Mouse (Mus musculus) forebrain, postnatal 0 days (tissue): Measurements from ENCODE around the gene Rad51b. TPM values are rescaled to one million over a fixed set of nuclear protein-coding genes. Genes with fewer than 3 reads are reported as not detected.

ENCODE experiments used
- ATAC-seq: fragments of 200-750 bp; cut with Nextera tagmentation; 2 replicates; pipeline ENCODE4 v1.8.0; 2017; ENCODE audit warnings: mild to moderate bottlenecking, moderate library complexity
- DNase-seq: peaks from one replicate; pipeline ENCODE4 v3.0.0-alpha.2; 2015
- H3K27ac ChIP-seq: fragments of 300-500 bp; sonication (generic); 2 replicates; pipeline ENCODE4 v1.5.1; 2014; ENCODE audit warnings: low read depth, mild to moderate bottlenecking, antibody characterized with exemption, low read length, moderate library complexity, mixed read lengths
- H3K27me3 ChIP-seq: fragments of 300-500 bp; sonication (generic); 2 replicates; pipeline ENCODE4 v1.6.1; 2014; ENCODE audit warnings: mild to moderate bottlenecking, low read length, mixed read lengths; ENCODE audit not compliant: insufficient read depth
- H3K36me3 ChIP-seq: fragments of 300-500 bp; sonication (generic); 2 replicates; pipeline ENCODE4 v1.6.1; 2014; ENCODE audit warnings: mild to moderate bottlenecking, moderate library complexity; ENCODE audit not compliant: insufficient read depth
- H3K4me1 ChIP-seq: fragments of 300-500 bp; sonication (generic); 2 replicates; pipeline ENCODE4 v1.6.1; 2014; ENCODE audit warnings: antibody characterized with exemption; ENCODE audit not compliant: insufficient read depth
- H3K4me2 ChIP-seq: fragments of 300-500 bp; sonication (generic); 2 replicates; pipeline ENCODE4 v1.6.1; 2014; ENCODE audit warnings: low read depth, mild to moderate bottlenecking, moderate library complexity
- H3K4me3 ChIP-seq: fragments of 300-500 bp; sonication (generic); 2 replicates; pipeline ENCODE4 v1.5.1; 2014; ENCODE audit warnings: low read depth, low read length, mixed read lengths
- H3K9ac ChIP-seq: fragments of 300-500 bp; sonication (generic); 2 replicates; pipeline ENCODE4 v1.6.1; 2014; ENCODE audit warnings: mild to moderate bottlenecking
- H3K9me3 ChIP-seq: fragments of 300-500 bp; sonication (generic); 2 replicates; pipeline ENCODE4 v1.6.1; 2016; ENCODE audit warnings: low read length
- CTCF ChIP-seq: sonication (generic); IDR thresholded peaks from 2 replicates; pipeline ENCODE4 v1.5.1; 2016; ENCODE audit warnings: antibody characterized with exemption, control low read depth, low read depth
- WGBS: fragments of 180-500 bp; shearing (Covaris S2); extraction: QIAGEN DNeasy Blood & Tissue Kit; methylation state at CpG from one replicate; pipeline ENCODE4 v1.1.7; 2014; 5-methylcytosine and 5-hydroxymethylcytosine counted together
- polyA plus RNA-seq: library from polyadenylated mRNA; unstranded; fragments of >200 nt; fragmentation: Nextera tagmentation; extraction: Ambion mirVana; gene quantifications from 2 replicates; pipeline ENCODE4 v1.2.1, GENCODE M21; 2015
- total RNA-seq: library from RNA; depleted of rRNA; stranded (reverse); fragments of >200 nt; gene quantifications from 2 replicates; pipeline ENCODE4 v1.2.3, GENCODE M21; 2014; rRNA removed

Gene Rad51b
- total RNA-seq (0.23 and 0.62 TPM in 2 replicates), polyA plus RNA-seq (0.72 and 1.1 TPM in 2 replicates)

DNA sequence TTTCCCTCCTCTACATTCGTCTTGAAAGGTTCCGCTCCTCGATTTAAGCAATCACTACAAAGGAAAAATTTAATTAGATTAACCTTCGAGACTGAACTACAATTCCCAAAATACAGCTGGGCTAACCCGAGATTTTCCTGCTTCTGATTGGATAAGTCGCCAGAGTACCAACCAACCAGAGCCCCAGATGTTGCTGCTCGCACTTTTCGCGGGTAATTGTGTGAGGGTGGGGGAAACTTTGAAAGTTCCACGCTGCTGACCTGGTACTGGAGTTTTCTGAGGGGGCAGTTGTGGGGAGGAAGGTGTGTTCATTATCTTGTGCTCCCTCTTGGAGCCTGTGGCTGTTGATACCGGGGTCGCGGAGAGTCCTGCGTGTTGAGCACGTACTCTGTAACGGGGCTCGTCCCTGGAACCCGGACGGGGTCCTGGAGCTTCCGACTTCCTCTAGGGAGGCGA lies at the start of gene Rad51b:
Gene Rad51b (plus strand): TSS at position 162 of the 456 bp plus-strand sequence.
- H3K4me1 ChIP-seq, result peaks cover 3% of the 10 kb centered on the region; the same call in 1 of the 2 replicates
- peak within 1 kb of the TSS; percentile 61 for H3K4me3 ChIP-seq
- no peak for TF ChIP-seq CTCF
- DNase-seq (peak; percentile 88), ATAC-seq (peak; percentile 86)
- H3K27ac ChIP-seq, result peak within 1 kb of the TSS; percentile 54; the same call in 1 of the 2 replicates
- H3K9me3 ChIP-seq, result no peaks in the 10 kb centered on the region
- peak within 1 kb of the TSS; percentile 42 for H3K9ac ChIP-seq
- H3K27me3 ChIP-seq, result no peaks in the 10 kb centered on the region
- WGBS, result under 1% methylated on average over 21 of the region's 21 CpGs
- H3K36me3 ChIP-seq, result no peaks in the 10 kb centered on the region
- peak within 1 kb of the TSS; percentile 79 for H3K4me2 ChIP-seq

DNA sequence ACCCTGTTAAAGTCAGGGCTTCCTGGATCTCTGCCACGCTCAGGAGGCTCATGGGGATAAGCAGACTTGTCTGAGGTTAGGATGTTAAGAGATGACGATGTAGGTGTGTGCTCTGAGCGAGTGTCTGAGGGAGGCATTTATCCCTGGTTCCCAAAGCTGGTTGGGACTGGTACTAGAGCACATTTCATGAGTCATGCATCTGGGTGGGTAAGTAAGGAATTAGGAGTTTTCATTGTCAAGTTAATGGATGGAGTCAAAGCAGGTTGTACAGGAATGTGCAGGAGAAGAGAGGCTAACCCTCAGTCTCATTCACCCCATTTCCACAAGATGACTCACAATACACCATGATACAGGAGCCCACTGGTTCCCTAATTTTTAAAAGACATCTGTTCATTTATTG lies 49.0 kb upstream of the Rad51b start:
- no peak for DNase-seq
- Histone ChIP-seq H3K27ac (no peak overlapping the region), H3K4me1 (no peaks in the 10 kb centered on the region), H3K4me2 (no peak overlapping the region), H3K4me3 (no peak overlapping the region), H3K9ac (no peak overlapping the region), H3K9me3 (no peaks in the 10 kb centered on the region), H3K27me3 (no peaks in the 10 kb centered on the region), H3K36me3 (peaks cover 82% of the 10 kb centered on the region)
- ATAC-seq, result no peak
- WGBS, result 83% methylated on average over 3 of the region's 3 CpGs
- no peak for TF ChIP-seq CTCF

- Histone ChIP-seq H3K9ac (no peak overlapping the region), H3K27me3 (no peaks in the 10 kb centered on the region), H3K9me3 (no peaks in the 10 kb centered on the region), H3K4me3 (no peak overlapping the region), H3K4me2 (no peak overlapping the region), H3K4me1 (no peaks in the 10 kb centered on the region), H3K36me3 (peaks cover 79% of the 10 kb centered on the region), H3K27ac (no peak overlapping the region)
- no peak for ATAC-seq
- WGBS, result 96% methylated on average over 9 of the region's 9 CpGs
- no peak for DNase-seq
- TF ChIP-seq CTCF, result no peak
These were observed 43.6 kb upstream of the Rad51b start for GRCm38 (mm10) chr12:79253294-79254053.

- Histone ChIP-seq H3K4me3 (no peak overlapping the region), H3K4me1 (no peaks in the 10 kb centered on the region), H3K36me3 (peaks cover 72% of the 10 kb centered on the region), H3K4me2 (no peak overlapping the region), H3K27me3 (no peaks in the 10 kb centered on the region), H3K9me3 (no peaks in the 10 kb centered on the region), H3K27ac (no peak overlapping the region), H3K9ac (no peak overlapping the region)
- DNase-seq (no peak), ATAC-seq (no peak)
- no peak for TF ChIP-seq CTCF
- 97% methylated on average over 10 of the region's 10 CpGs for WGBS
These were observed 42.1 kb upstream of the Rad51b start for GRCm38 (mm10) chr12:79254975-79255374.

DNA sequence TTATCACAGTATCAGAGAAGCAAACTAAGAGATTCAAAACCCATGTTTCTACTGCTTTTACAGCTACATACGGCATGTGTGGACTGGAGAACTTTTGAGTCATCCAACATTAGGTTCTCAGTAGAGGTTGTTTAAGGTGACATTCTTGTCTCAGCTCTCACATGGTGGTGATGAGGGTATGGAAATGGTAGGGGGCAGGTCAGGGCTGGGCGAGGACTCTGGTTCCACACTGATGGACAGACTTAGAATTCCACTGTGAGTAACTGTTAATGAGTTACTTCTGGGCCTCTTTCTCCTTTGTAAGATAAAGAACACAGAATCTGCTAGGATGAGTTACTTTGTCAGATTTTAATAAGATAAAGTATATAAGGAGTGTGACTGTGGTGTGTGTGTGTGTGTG lies 36.9 kb upstream of the Rad51b start:
- H3K36me3 ChIP-seq, result peaks cover 70% of the 10 kb centered on the region
- ATAC-seq, result no peak
- H3K27me3 ChIP-seq, result no peaks in the 10 kb centered on the region
- no peak overlapping the region for H3K9ac ChIP-seq
- no peak overlapping the region for H3K4me2 ChIP-seq
- DNase-seq, result no peak
- TF ChIP-seq CTCF, result no peak
- H3K27ac ChIP-seq, result no peak overlapping the region
- no peak overlapping the region for H3K4me3 ChIP-seq
- H3K9me3 ChIP-seq, result no peaks in the 10 kb centered on the region
- 96% methylated on average over 2 of the region's 2 CpGs for WGBS
- no peaks in the 10 kb centered on the region for H3K4me1 ChIP-seq

- TF ChIP-seq CTCF, result peak; percentile 58
- Histone ChIP-seq H3K27me3 (no peaks in the 10 kb centered on the region), H3K4me3 (no peak overlapping the region), H3K36me3 (peaks cover 77% of the 10 kb centered on the region), H3K9me3 (no peaks in the 10 kb centered on the region), H3K4me1 (no peaks in the 10 kb centered on the region), H3K9ac (no peak overlapping the region), H3K27ac (no peak overlapping the region), H3K4me2 (no peak overlapping the region)
- DNase-seq (peak; percentile 33), ATAC-seq (no peak)
- 54% methylated on average over 5 of the region's 5 CpGs for WGBS
These were observed 36.0 kb upstream of the Rad51b start for GRCm38 (mm10) chr12:79261035-79261434.

DNA sequence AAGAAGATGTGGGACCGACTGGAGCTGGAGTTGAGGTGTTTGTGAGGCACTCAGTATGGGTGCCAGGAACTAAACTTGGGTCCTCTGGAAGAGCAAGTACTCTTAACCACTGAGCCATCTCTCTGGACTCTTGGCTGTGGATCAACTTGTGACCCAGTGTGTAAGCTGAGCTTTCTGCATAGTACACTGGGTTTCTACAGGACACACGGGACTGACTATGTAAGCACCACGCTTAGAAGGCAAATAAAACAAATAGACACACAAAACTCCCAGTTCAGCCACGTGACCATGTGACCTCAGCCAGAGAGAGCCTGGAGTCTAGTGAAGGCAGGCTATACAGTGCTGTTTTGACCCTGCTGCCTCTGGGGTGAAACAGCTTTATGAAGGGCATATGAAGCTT lies 24.5 kb upstream of the Rad51b start:
- TF ChIP-seq CTCF, result no peak
- WGBS, result 93% methylated on average over 4 of the region's 4 CpGs
- H3K4me2 ChIP-seq, result no peak overlapping the region
- no peak overlapping the region for H3K9ac ChIP-seq
- H3K36me3 ChIP-seq, result peaks cover 88% of the 10 kb centered on the region
- H3K27me3 ChIP-seq, result no peaks in the 10 kb centered on the region
- DNase-seq (no peak), ATAC-seq (no peak)
- no peak overlapping the region for H3K4me3 ChIP-seq
- no peaks in the 10 kb centered on the region for H3K4me1 ChIP-seq
- H3K9me3 ChIP-seq, result no peaks in the 10 kb centered on the region
- H3K27ac ChIP-seq, result no peak overlapping the region
